In genomic region chr5:68252671-68253070, GRCm38 (mm10) we compare ENCODE assay signal across 7 mouse cellular contexts.
DNase-seq lines count a peak whose midpoint lies in the region; ATAC-seq lines count a peak whose summit lies in the region.

No protein-coding gene starts in this region.

- no peak overlapping the region for H3K27ac ChIP-seq in lung, embryonic 16.5 days (ENCODE audit: low read length)

- ATAC-seq in lung, embryonic 16.5 days (ENCODE audit: low read depth) = peak; percentile 57; the same call in 1 of the 2 replicates

- intact Hi-C loops in heart, postnatal 14 days (cut with DNase I) = loop anchor here (5.0 kb wide), 1 partner anchor 1270 kb away; no protein-coding TSS in a partner anchor

- no peak overlapping the region for H3K9ac ChIP-seq in lung, embryonic 16.5 days (ENCODE audit: low read length)

- H3K36me3 ChIP-seq in lung, embryonic 16.5 days (ENCODE audit: control insufficient read depth, insufficient read depth, low read length) = no peaks in the 10 kb centered on the region

- WGBS in lung, embryonic 16.5 days = 11% methylated on average over 8 of the region's 8 CpGs

- H3K27me3 ChIP-seq in lung, embryonic 16.5 days (ENCODE audit: control insufficient read depth, insufficient read depth, low read depth, low read length) = no peaks in the 10 kb centered on the region

- DNase-seq in ES-CJ7 (ENCODE audit: low read depth, low spot score) (peak; percentile 57), ZHBTc4 (ENCODE audit: low read depth, low spot score) (peak; percentile 64)
- peak; percentile 88 for DNase-seq in embryo, embryonic 10 days (ENCODE audit: low spot score)
- peak; percentile 33 to 62 for DNase-seq in heart, postnatal 14 days
- peak; percentile 80 for DNase-seq in kidney, postnatal 4 days
- DNase-seq in right cerebral cortex, adult 18-20 months = peak; percentile 60

- no peaks in the 10 kb centered on the region for H3K9me3 ChIP-seq in lung, embryonic 16.5 days (ENCODE audit: control insufficient read depth, low read length)

- H3K4me3 ChIP-seq in lung, embryonic 16.5 days (ENCODE audit: low read length) = no peak overlapping the region

- H3K4me2 ChIP-seq in lung, embryonic 16.5 days (ENCODE audit: low read depth, low read length) = no peak overlapping the region

- H3K4me1 ChIP-seq in lung, embryonic 16.5 days (replicated peaks; ENCODE audit: control insufficient read depth, insufficient read depth, low read length) = no peaks in the 10 kb centered on the region
